Mouse (Mus musculus): ENCODE data around the gene Dmbx1. TPM values are rescaled to one million over a fixed set of nuclear protein-coding genes. Genes with fewer than 3 reads are reported as not detected.

Dmbx1 gene
- total RNA-seq, 2 experiments from 2014 or later: not detected

- ATAC-seq (replicated peaks; ENCODE audit: poor library complexity): no peak
Measured at GRCm38 (mm10) chr4:115941242-115941820, 1.6 kb upstream of the Dmbx1 start.

- no peak for ATAC-seq (replicated peaks; ENCODE audit: poor library complexity)
Measured at GRCm38 (mm10) chr4:115940681-115941080, 955 bp upstream of the Dmbx1 start.

GRCm38 (mm10) chr4:115938276-115939160 lies 1.2 kb downstream of the Dmbx1 start:
- ATAC-seq (replicated peaks; ENCODE audit: poor library complexity): no peak

- no peak for ATAC-seq (replicated peaks; ENCODE audit: poor library complexity)
Measured at GRCm38 (mm10) chr4:115937061-115937976, 2.4 kb downstream of the Dmbx1 start.

- ATAC-seq (replicated peaks; ENCODE audit: poor library complexity): no peak
Measured at GRCm38 (mm10) chr4:115936646-115937045, 3.1 kb downstream of the Dmbx1 start.

- ATAC-seq (replicated peaks; ENCODE audit: poor library complexity): no peak
Measured at GRCm38 (mm10) chr4:115935835-115936581, 3.7 kb downstream of the Dmbx1 start.

- no peak for ATAC-seq (replicated peaks; ENCODE audit: poor library complexity)
Measured at GRCm38 (mm10) chr4:115931556-115932088, 8.1 kb downstream of the Dmbx1 start.

- no peak for ATAC-seq (replicated peaks; ENCODE audit: poor library complexity)
Measured at GRCm38 (mm10) chr4:115927637-115928036, 12.1 kb downstream of the Dmbx1 start.

- ATAC-seq (replicated peaks; ENCODE audit: poor library complexity): no peak
Measured at GRCm38 (mm10) chr4:115923262-115923880, 16.4 kb downstream of the Dmbx1 start.

- ATAC-seq (replicated peaks; ENCODE audit: poor library complexity): no peak
Measured at GRCm38 (mm10) chr4:115922688-115923087, 17.0 kb downstream of the Dmbx1 start.

- no peak for ATAC-seq (replicated peaks; ENCODE audit: poor library complexity)
Measured at GRCm38 (mm10) chr4:115919911-115920310, 19.8 kb downstream of the Dmbx1 start.

- no peak for ATAC-seq (replicated peaks; ENCODE audit: poor library complexity)
Measured at GRCm38 (mm10) chr4:115911586-115911985, 28.1 kb downstream of the Dmbx1 start.

GRCm38 (mm10) chr4:115908641-115909040 lies 31.1 kb downstream of the Dmbx1 start:
- ATAC-seq (replicated peaks; ENCODE audit: poor library complexity): no peak

GRCm38 (mm10) chr4:115907994-115908393 lies 31.7 kb downstream of the Dmbx1 start:
- peak; percentile 23; the same call in 1 of the 2 replicates for ATAC-seq (replicated peaks; ENCODE audit: poor library complexity)

GRCm38 (mm10) chr4:115906791-115907190 lies 32.9 kb downstream of the Dmbx1 start:
- ATAC-seq (replicated peaks; ENCODE audit: poor library complexity): no peak

- ATAC-seq (replicated peaks; ENCODE audit: poor library complexity): no peak
Measured at GRCm38 (mm10) chr4:115905701-115906100, 34.0 kb downstream of the Dmbx1 start.

- no peak for ATAC-seq (replicated peaks; ENCODE audit: poor library complexity)
Measured at GRCm38 (mm10) chr4:115904375-115904774, 35.4 kb downstream of the Dmbx1 start.

GRCm38 (mm10) chr4:115902816-115903215 lies 36.9 kb downstream of the Dmbx1 start:
- peak; percentile 84 for ATAC-seq (replicated peaks; ENCODE audit: poor library complexity)

- ATAC-seq (replicated peaks; ENCODE audit: poor library complexity): peak; percentile 38
Measured at GRCm38 (mm10) chr4:115897901-115898631, 41.7 kb downstream of the Dmbx1 start.

All from megakaryocyte progenitor cell, adult 5-6 weeks (primary cell).